Mouse (Mus musculus): ENCODE results near the gene Arfgef2. TPM values are rescaled to one million over a fixed set of nuclear protein-coding genes. Genes with fewer than 3 reads are reported as not detected.

The Arfgef2 gene
- total RNA-seq, 2 experiments from 2014 or later = 14.2 to 24.7 TPM

DNA sequence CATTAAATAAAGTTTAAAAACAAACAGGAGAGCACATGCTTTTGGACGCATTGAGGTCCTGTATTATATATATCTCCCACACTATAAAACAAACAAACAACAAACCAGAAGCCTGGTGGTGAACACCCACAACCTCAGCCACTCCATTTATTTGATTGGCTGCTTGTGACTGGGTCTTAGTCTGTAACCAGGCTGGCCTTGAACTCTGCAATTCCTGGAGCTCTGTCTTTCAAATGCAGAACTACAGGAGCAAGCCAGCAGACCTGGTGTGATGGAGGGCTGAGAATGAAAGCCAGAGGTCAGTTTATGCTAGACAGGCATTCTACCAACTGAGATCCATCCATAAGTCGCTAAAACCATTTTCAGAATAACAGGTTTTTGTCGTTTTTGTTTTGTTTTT lies 94.4 kb downstream of the Arfgef2 start:
- no peak for ATAC-seq (replicated peaks; ENCODE audit: poor library complexity, severe bottlenecking)

DNA sequence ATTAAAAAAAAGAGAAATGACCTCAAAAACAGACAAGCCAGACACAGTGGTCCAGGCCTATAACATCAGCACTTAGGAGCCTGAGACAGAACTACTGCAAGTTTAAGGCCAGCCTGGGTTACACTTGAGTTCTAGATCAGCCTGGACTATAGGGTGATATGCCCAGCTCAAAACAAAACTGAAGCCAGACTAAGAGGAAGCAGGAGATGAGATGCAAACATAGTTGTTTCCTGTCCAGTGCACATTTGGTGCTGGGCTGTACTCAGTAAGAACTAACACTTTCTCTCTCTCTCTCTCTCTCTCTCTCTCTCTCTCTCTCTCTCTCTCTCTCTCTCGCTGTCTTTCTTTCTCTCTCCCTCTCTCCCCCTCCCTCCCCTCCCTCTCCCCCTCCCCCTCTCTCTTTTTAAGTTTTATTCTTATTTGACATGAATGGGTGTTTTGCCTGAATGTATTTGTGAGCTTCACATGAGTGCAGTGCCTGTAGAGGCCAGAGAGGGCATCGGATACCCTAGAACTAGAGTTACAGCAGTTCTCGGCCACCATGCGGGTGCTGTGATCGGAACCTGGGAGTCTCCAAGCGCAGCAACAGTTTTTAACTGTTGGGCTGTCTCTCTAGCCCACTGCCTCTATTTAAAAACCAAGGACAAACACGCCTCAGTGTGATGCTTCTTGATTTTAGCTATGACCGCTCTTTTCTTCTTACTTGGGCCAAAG lies 95.6 kb downstream of the Arfgef2 start:
- ATAC-seq (replicated peaks; ENCODE audit: poor library complexity, severe bottlenecking) = peak; percentile 34; the same call in 1 of the 2 replicates

DNA sequence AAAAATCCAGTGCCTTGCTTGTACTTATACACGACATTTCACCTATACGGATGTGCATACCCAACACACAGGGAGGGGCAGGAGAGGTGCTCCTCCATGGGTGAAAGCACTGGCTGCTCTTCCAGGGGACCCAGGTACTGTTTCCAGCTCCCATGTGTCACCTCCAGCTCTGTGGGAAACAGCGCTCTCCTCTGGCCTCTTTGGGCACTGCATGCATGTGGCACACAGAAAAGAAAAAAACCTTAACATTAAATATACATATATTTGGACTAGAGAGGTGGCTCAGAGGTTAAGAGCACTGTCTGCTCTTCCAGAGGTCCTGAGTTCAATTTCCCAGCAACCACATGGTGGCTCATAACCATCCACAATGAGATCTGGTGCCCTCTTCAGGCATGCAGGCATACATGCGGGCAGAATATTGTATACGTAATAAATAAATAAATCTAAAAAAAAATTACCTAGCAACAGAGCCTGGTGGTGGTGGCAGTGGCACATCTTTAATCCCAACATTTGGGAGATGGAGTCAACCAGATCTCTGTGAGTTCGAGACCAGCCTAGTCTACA lies 98.4 kb downstream of the Arfgef2 start:
- ATAC-seq (replicated peaks; ENCODE audit: poor library complexity, severe bottlenecking) = no peak

DNA sequence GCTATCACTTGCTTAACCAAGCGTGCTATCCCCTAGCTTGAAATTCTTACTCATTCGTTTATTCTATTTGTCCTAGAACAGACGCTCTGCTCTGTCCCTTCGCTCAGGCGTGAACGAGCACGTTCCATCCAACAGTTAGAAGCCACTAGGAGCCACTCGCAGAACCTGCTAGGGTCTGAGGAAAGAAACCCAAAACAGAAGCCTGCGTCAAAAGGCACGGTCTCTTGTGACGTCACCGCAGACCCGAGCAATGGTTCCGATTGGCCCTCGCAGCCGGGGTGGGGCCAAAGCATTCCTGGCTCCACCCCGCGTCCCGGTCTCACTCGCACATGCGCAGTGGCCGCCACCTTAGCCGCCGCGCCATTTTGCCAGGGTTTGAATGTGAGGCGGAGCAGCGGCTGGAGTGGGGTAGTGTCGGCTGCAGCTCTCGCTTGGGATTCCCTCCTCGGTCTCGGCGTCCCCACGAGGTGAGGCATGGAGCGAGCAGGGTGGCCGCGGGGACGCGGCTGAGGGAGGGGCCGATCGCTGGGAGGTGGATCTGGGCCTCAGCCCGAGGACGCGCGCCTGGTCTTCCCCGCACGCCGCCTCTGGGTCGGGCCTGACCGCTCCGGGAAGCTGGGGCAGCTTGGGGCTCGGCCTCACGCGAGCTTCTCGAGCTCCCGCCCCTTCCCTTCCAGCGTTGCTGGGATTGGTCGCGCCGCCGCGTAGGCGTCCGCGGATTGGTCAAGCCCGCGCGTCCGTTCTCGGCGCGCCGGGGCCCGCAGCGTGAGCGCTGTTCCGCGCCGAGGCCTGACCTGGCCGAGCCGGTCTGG lies 100.5 kb downstream of the Arfgef2 start, which contains the start of gene Cse1l:
Gene Cse1l (plus strand): TSS at position 330 of the 812 bp plus-strand sequence.
- peak; percentile 82 for ATAC-seq (replicated peaks; ENCODE audit: poor library complexity, severe bottlenecking)

DNA sequence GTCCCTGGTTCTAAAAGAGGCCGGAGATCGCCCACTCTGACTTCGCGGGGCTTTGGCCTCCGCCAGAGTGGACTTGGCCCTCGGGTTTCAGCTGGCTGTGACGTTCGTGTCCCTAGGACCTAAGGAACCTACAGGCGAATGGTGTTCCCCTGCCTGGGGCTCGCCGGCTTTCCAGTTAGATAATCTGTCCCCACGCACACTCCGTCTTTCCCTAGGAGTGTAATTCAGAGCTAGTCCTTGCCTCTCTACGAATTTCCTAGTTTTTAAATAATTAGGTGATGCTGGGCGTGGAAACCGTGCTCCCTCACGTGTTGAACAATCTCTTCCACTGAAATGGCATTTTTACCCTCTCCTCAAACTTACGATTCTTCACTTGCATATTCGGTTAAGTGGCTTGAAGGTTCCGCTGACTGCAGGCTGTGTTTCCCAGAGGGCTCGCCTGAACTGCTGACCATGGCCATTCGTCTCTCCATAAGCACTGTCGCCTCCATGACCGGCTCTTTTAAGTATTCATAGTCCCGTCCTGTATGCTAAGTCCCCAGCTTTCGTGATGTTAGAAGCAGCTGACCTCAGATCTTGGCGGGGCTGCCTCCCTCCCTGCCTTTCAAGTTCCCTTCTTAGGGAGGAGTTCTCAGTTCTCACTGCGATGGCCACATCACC lies 101.3 kb downstream of the Arfgef2 start:
- ATAC-seq (replicated peaks; ENCODE audit: poor library complexity, severe bottlenecking) = peak; percentile 39

DNA sequence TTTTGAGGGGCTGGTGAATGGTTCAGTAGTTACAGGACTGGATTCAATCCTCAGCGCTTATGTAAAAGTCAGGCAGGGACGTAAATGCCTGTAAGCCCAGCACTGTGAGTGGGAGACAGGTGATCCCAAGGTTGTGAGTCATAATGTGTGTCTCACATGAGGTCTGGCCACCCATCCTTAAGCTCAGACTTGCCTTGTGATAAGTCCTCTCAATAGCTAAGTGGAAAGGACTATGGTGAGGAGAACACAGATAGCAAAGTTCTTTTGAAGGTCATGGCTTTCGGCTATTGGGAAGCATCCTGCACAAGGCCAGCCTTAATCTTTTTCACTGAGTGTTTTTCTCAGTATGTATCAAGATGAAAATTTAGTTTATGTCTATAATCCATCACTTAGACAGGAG lies 104.3 kb downstream of the Arfgef2 start:
- no peak for ATAC-seq (replicated peaks; ENCODE audit: poor library complexity, severe bottlenecking)

DNA sequence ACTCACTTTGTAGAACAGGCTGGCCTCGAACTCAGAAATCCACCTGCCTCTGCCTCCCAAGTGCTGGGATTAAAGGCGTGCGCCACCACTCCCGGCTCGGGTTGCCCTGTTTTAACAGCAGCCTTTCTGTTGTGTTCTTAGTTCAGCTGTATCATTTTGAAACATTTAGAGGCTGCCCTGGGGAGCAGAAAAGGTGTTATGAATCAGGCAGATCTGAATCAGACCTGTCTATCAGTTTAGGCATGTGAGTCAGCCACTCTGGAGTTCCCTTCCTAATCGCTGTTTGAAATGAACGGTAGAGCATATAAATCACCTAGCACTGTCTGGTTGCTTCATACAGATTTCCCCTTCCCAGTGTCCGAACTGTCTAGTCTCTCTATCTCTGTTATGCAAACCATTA lies 105.1 kb downstream of the Arfgef2 start:
- no peak for ATAC-seq (replicated peaks; ENCODE audit: poor library complexity, severe bottlenecking)

DNA sequence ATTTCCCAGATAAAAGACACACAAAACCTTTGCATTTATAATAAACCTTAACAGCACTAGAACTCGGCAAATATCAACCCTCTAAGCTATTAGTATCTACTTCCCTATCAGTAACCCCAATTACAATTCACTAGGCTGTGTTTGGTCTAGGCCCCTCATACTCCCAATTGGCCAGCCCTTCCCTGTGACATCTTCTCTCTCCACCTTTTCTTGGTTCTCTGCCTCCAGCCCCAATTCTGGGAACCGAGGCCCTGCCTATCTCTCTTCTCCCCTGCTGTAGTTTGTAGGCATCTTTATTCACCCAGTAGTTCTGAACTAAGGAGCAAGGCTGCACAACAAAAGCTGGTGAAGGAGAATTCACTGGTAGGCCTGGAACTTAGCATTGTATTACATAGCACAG lies 118.6 kb downstream of the Arfgef2 start:
- no peak for ATAC-seq (replicated peaks; ENCODE audit: poor library complexity, severe bottlenecking)

DNA sequence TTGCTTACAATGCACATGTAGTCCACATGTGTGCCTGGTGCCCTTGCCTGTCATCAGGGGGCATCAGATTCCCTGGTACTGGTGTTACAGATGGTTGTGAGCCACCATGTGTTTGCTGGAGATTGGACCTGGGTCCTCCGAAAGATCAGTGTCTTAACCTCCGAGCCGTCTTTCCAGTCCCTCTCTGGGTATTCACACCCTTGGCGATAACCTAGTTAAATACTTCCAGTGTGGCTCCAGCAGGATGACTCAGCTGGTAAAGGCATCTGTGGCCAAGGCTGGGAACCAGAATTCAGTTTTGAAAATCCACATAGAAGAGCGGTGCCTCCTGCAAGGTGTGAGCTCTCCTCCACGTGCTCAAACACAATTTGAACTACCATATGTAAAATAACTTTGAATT lies 128.6 kb downstream of the Arfgef2 start:
- ATAC-seq (replicated peaks; ENCODE audit: poor library complexity, severe bottlenecking) = no peak

DNA sequence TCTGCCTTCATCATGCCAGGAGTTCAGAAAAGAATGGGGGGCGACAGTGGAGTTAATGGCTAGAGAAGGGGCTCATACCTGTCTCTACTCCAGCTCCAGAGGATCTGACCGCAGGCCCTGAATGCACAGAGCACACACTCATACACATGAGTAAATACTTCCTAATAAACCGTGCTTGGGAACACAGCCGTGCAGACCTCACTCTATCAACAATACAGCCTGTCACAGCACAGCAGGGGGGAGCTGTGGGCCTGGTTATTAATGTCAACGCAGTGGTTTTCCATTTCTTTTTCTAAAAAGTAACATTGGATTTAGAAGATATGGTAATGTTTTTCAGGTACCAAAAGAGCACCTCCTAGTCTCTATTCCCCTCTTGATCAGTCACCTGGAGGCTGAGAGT lies 129.0 kb downstream of the Arfgef2 start:
- ATAC-seq (replicated peaks; ENCODE audit: poor library complexity, severe bottlenecking) = no peak

DNA sequence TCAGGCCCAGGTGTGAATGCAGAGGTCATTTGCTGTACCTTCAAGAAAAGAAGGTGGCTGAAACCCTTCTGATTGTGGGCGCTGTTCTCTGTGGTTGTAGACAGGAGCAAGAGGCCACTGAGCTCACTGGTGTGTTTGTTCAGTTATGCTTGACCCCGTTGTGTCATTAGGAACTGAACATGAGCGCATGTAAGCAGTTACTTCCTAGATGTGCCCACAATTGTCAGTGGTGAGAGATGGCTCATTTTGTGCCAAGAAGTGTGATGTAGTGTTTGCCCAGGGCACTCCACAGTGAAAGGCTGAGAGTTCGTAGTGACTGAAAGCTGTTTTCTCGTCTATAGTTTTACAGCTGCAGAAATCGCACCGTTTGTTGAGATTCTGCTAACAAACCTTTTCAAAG lies 130.2 kb downstream of the Arfgef2 start:
- ATAC-seq (replicated peaks; ENCODE audit: poor library complexity, severe bottlenecking) = no peak

DNA sequence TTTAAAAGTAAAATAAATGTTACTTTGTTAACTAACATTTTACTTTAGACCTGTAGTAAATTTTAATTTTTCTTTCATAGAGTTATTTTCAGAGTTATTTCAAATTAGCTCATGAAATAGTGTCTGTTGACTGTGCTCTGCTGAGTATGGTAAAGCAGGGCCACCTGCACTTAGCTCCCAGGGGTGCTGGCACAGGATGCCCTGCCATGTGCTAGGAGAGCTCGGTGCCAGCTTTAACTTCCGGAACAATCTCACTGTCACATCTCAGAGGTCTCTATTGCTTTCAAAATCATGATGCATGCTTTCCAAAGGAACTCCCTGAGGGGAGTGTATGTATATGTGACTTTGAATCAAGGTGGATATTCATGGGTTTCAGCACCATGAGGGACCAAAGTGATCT lies 130.8 kb downstream of the Arfgef2 start:
- no peak for ATAC-seq (replicated peaks; ENCODE audit: poor library complexity, severe bottlenecking)

DNA sequence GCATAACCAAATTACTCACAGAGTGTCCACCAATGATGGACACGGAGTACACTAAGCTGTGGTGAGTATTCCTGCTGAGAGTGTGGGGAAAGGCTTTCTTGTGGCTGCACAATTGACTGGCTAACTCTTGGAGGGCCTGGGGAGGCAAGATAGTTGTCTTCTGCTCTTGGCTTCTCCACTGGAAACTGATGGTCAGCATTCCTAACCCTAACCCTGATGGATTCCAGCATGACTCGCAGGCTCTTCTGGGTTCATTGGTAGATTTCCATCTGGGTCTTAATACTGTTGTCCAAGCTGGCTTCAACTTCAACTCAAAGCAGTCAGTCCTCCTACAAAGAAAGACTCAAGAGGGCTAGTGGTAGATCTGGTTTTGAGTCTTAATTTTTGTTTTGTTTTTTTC lies 137.8 kb downstream of the Arfgef2 start:
- ATAC-seq (replicated peaks; ENCODE audit: poor library complexity, severe bottlenecking) = no peak

DNA sequence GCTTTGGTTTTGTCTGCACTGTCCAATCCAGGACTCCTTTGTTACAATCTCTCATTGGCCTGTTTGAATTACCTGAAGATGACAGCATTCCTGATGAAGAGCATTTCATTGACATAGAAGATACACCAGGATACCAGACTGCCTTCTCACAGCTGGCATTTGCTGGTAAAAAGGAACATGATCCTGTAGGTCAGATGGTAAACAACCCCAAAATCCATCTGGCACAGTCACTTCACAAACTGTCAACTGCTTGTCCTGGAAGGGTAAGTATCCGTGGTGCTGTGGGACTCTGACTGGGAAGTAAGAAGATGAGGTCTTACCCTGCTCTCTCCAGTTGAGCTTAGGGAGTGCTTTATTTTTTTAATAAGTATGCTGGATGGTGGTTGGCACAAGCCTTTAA lies 139.0 kb downstream of the Arfgef2 start:
- no peak for ATAC-seq (replicated peaks; ENCODE audit: poor library complexity, severe bottlenecking)

DNA sequence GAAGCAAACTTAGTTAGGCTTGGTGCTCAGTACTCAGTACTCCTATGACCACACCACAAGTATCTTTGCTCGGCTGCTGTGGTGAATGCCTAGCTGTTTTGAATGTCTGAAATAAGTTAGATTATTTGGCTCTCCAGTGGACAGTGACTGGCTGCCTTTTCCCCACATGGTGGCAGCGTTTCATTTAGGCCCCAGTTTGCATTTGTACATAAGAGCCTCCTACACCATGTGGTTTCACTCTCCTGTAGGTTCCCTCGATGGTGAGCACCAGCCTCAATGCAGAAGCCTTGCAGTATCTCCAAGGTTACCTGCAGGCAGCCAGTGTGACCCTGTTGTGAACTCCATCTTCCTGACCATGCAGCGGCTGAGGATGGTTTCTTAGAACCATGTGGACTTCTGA lies 140.1 kb downstream of the Arfgef2 start:
- no peak for ATAC-seq (replicated peaks; ENCODE audit: poor library complexity, severe bottlenecking)

Other genes with a start within 250 kb of the Arfgef2 start
- 29.4 and 39.0 TPM in 2 replicates for gene Prex1, start 91.8 kb upstream of the Arfgef2 start, total RNA-seq (2014; fragmentation: Nextera tagmentation)
- 13.4 and 15.6 TPM in 2 replicates for gene Prex1, start 91.8 kb upstream of the Arfgef2 start, total RNA-seq (2017)
- gene Trp53rkb, start 13.1 kb upstream of the Arfgef2 start, total RNA-seq (2014; fragmentation: Nextera tagmentation) = 2.1 and 4.5 TPM in 2 replicates
- 2.2 and 5.3 TPM in 2 replicates for gene Trp53rkb, start 13.1 kb upstream of the Arfgef2 start, total RNA-seq (2017)
- 107 and 128 TPM in 2 replicates for gene Cse1l, start 100.5 kb downstream of the Arfgef2 start, total RNA-seq (2014; fragmentation: Nextera tagmentation)
- 156 and 159 TPM in 2 replicates for gene Cse1l, start 100.5 kb downstream of the Arfgef2 start, total RNA-seq (2017)
- gene Stau1, start 190.7 kb downstream of the Arfgef2 start, total RNA-seq (2014; fragmentation: Nextera tagmentation) = 46.7 and 50.7 TPM in 2 replicates
- 25.4 and 34.3 TPM in 2 replicates for gene Stau1, start 190.7 kb downstream of the Arfgef2 start, total RNA-seq (2017)
- 61.9 and 68.6 TPM in 2 replicates for gene Ddx27, start 209.6 kb downstream of the Arfgef2 start, total RNA-seq (2014; fragmentation: Nextera tagmentation)
- 97.9 and 106 TPM in 2 replicates for gene Ddx27, start 209.6 kb downstream of the Arfgef2 start, total RNA-seq (2017)